Mouse (Mus musculus): ENCODE data around the gene Clnk. TPM values are rescaled to one million over a fixed set of nuclear protein-coding genes. Genes with fewer than 3 reads are reported as not detected.
"Not testable (repeated sequence)": the region's sequence is repeated elsewhere in the genome, so short reads cannot be mapped to it uniquely, and the experiment has no call there.

Gene Clnk
- under 1 TPM in 1 of 4 experiments, not detected in 3; 0.22 TPM for total RNA-seq (2022)

GRCm38 (mm10) chr5:38876622-38877021, at the start of gene Clnk:
Gene Clnk (minus strand): TSS chr5:38876812.
- DNase-seq: no peak

GRCm38 (mm10) chr5:38905271-38905670, 28.7 kb upstream of the Clnk start:
- DNase-seq: no peak

- no peak for DNase-seq
Measured at GRCm38 (mm10) chr5:38904528-38905044, 28.0 kb upstream of the Clnk start.

GRCm38 (mm10) chr5:38902889-38903288, 26.3 kb upstream of the Clnk start:
- DNase-seq: no peak

GRCm38 (mm10) chr5:38899051-38899450, 22.4 kb upstream of the Clnk start:
- no peak for DNase-seq

GRCm38 (mm10) chr5:38888646-38889045, 12.0 kb upstream of the Clnk start:
- DNase-seq: no peak

- no peak for DNase-seq
Measured at GRCm38 (mm10) chr5:38886623-38887275, 10.1 kb upstream of the Clnk start.

- not testable (repeated sequence) for DNase-seq
Measured at GRCm38 (mm10) chr5:38882635-38883034, 6.0 kb upstream of the Clnk start.

- DNase-seq: no peak
Measured at GRCm38 (mm10) chr5:38881728-38882620, 5.4 kb upstream of the Clnk start.

GRCm38 (mm10) chr5:38881416-38881727, 4.8 kb upstream of the Clnk start:
- DNase-seq: peak; percentile 50

- no peak for DNase-seq
Measured at GRCm38 (mm10) chr5:38879989-38880706, 3.5 kb upstream of the Clnk start.

GRCm38 (mm10) chr5:38875403-38875802, 1.2 kb downstream of the Clnk start:
- no peak for DNase-seq

GRCm38 (mm10) chr5:38874931-38875330, 1.7 kb downstream of the Clnk start:
- no peak for DNase-seq

- no peak for DNase-seq
Measured at GRCm38 (mm10) chr5:38872906-38873305, 3.7 kb downstream of the Clnk start.

- DNase-seq: no peak
Measured at GRCm38 (mm10) chr5:38871591-38871990, 5.0 kb downstream of the Clnk start.

GRCm38 (mm10) chr5:38870485-38870884, 6.1 kb downstream of the Clnk start:
- DNase-seq: no peak

GRCm38 (mm10) chr5:38869976-38870375, 6.6 kb downstream of the Clnk start:
- DNase-seq: no peak

- no peak for DNase-seq
Measured at GRCm38 (mm10) chr5:38864624-38865023, 12.0 kb downstream of the Clnk start.

- no peak for DNase-seq
Measured at GRCm38 (mm10) chr5:38863029-38863428, 13.6 kb downstream of the Clnk start.

GRCm38 (mm10) chr5:38862288-38862985, 14.2 kb downstream of the Clnk start:
- no peak for DNase-seq

- DNase-seq: no peak
Measured at GRCm38 (mm10) chr5:38858015-38858721, 18.4 kb downstream of the Clnk start.

- DNase-seq: no peak
Measured at GRCm38 (mm10) chr5:38857591-38857990, 19.0 kb downstream of the Clnk start.
